Mouse (Mus musculus) forebrain, embryonic 13.5 days (tissue): Measurements from ENCODE around the gene Dusp19. TPM values are rescaled to one million over a fixed set of nuclear protein-coding genes. Genes with fewer than 3 reads are reported as not detected.

Experiments used
- ATAC-seq: fragments of 200-750 bp; cut with Nextera tagmentation; 2 replicates; pipeline ENCODE4 v1.8.0; 2017
- H3K27ac ChIP-seq: fragments of 300-500 bp; sonication (generic); 2 replicates; pipeline ENCODE4 v1.5.1; 2015; ENCODE audit warnings: inconsistent platforms, mild to moderate bottlenecking, moderate library complexity
- H3K27me3 ChIP-seq: fragments of 300-500 bp; sonication (generic); 2 replicates; pipeline ENCODE4 v1.6.1; 2015; ENCODE audit warnings: mild to moderate bottlenecking, inconsistent platforms
- H3K36me3 ChIP-seq: fragments of 300-500 bp; sonication (generic); 2 replicates; pipeline ENCODE4 v1.6.1; 2015; ENCODE audit warnings: mild to moderate bottlenecking, inconsistent platforms; ENCODE audit not compliant: poor library complexity, severe bottlenecking
- H3K4me1 ChIP-seq: fragments of 300-500 bp; sonication (generic); 2 replicates; pipeline ENCODE4 v1.6.1; 2015; ENCODE audit warnings: inconsistent platforms
- H3K4me2 ChIP-seq: fragments of 300-500 bp; sonication (generic); 2 replicates; pipeline ENCODE4 v1.6.1; 2015; ENCODE audit warnings: inconsistent platforms, mild to moderate bottlenecking, moderate library complexity
- H3K4me3 ChIP-seq: fragments of 300-500 bp; sonication (generic); 2 replicates; pipeline ENCODE4 v1.5.1; 2015; ENCODE audit warnings: mild to moderate bottlenecking, inconsistent platforms
- H3K9ac ChIP-seq: fragments of 300-500 bp; sonication (generic); 2 replicates; pipeline ENCODE4 v1.6.1; 2015; ENCODE audit warnings: mild to moderate bottlenecking, inconsistent platforms
- H3K9me3 ChIP-seq: fragments of 300-500 bp; sonication (generic); replicated peaks from 2 replicates; pipeline ENCODE4 v1.6.1; 2016; ENCODE audit warnings: inconsistent platforms
- WGBS: fragments of 180-500 bp; shearing (Covaris S2); methylation state at CpG from one replicate; pipeline ENCODE4 v1.1.7; 2015; 5-methylcytosine and 5-hydroxymethylcytosine counted together
- polyA plus RNA-seq: library from polyadenylated mRNA; unstranded; fragments of >200 nt; fragmentation: Nextera tagmentation; extraction: Ambion mirVana; gene quantifications from 2 replicates; pipeline ENCODE4 v1.2.1, GENCODE M21; 2015

The Dusp19 gene
- polyA plus RNA-seq, 1 experiment from 2014 or later = 16.5 TPM

DNA sequence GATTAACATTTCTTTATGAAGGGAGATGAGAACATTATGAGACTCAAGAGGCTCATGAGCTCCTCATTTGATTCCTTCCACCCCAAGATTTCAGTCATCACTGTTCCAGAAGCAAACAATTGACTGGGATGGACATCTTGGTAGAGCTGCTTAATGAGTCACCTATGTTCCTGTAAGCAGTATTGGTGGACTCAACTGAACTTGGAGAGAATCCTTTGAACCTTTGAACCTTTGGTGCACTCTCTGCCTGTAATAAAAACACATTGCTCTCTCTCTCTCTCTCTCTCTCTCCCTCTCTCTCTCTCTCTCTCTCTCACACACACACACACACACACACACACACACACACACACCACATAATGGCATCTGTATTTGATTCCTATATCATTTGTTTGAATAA, 16.2 kb upstream of the Dusp19 start:
- no peak overlapping the region for H3K4me3 ChIP-seq
- no peaks in the 10 kb centered on the region for H3K27me3 ChIP-seq
- H3K27ac ChIP-seq = no peak overlapping the region
- H3K4me2 ChIP-seq = no peak overlapping the region
- H3K9ac ChIP-seq = no peak overlapping the region
- no peaks in the 10 kb centered on the region for H3K36me3 ChIP-seq
- H3K9me3 ChIP-seq = no peaks in the 10 kb centered on the region
- no peak for ATAC-seq
- no peaks in the 10 kb centered on the region for H3K4me1 ChIP-seq

DNA sequence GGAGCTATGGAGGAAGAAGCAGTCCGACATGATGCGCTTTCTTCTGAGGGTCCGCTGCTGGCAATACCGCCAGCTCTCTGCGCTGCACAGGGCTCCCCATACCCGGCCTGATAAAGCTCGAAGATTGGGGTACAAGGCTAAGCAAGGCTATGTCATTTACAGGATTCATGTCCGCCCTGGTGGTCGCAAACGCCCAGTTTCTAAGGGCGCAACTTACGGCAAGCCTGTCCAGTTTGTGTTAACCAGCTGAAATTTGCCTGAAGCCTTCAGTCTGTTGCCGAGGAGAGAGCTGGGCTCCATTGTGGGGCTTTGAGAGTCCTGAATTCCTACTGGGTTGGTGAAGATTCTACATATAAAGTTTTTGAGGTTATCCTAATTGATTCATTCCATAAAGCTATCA, 14.1 kb upstream of the Dusp19 start:
- Histone ChIP-seq H3K9me3 (no peaks in the 10 kb centered on the region), H3K27ac (no peak overlapping the region), H3K4me2 (no peak overlapping the region), H3K4me3 (no peak overlapping the region), H3K27me3 (no peaks in the 10 kb centered on the region), H3K36me3 (no peaks in the 10 kb centered on the region), H3K4me1 (no peaks in the 10 kb centered on the region), H3K9ac (no peak overlapping the region)
- WGBS = 95% methylated on average over 13 of the region's 13 CpGs
- no peak for ATAC-seq

DNA sequence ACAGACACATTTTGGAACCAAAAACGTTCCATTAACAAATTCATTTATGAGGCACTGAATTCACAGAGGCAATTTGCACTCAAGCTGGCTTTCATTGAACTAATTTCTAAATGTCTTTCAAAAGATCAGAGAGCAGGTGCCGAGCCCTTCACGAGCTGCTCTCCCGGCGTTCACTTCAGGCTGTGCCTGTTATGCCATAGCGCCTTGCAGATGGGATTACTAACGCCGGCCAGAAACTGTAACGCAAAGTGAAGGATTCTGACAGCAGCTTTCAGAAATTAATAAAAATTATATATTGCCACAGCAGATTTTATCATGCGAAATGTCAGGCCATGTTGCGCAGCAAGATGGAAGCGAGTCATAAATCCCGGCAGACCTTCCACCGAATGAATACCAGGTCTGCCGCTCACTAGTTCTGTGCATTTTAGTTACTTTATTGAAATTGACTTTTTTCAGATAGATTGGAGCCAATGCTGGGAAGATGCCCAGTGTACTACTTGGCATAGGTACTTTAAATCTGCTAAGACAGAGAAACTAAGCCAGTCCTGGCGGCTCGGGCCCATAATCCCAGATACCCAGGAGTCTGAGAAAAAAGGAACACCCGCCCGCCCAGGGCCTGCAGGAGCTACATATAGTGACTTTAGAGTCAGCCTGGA, 12.9 kb upstream of the Dusp19 start:
- 79% methylated on average over 19 of the region's 19 CpGs for WGBS
- peak; percentile 89; the same call in 1 of the 2 replicates for ATAC-seq
- no peak overlapping the region for H3K4me2 ChIP-seq
- no peaks in the 10 kb centered on the region for H3K27me3 ChIP-seq
- H3K4me1 ChIP-seq = no peaks in the 10 kb centered on the region
- no peak overlapping the region for H3K4me3 ChIP-seq
- H3K9ac ChIP-seq = no peak overlapping the region
- H3K36me3 ChIP-seq = no peaks in the 10 kb centered on the region
- H3K9me3 ChIP-seq = no peaks in the 10 kb centered on the region
- peak overlapping the region; percentile 31; the same call in 1 of the 2 replicates for H3K27ac ChIP-seq

DNA sequence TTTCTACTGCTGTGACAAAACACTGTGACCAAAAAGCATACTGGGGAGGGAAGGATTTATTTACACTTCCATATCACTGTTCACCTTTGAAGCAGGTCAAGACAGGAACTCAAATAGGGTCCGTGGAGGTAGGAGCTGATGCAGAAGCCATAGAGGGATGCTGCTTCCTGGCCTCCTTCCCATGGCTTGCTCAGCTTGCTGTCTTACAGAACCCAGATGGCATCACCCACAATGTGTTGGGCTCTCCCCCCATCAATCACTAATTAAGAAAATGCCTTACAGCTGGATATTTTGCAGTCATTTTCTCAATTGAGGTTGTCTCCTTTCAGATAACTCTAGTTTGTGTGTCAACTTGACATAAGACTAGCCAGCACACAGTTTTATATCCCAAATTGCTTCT, 4.6 kb upstream of the Dusp19 start:
- Histone ChIP-seq H3K27me3 (no peaks in the 10 kb centered on the region), H3K4me3 (no peak overlapping the region), H3K27ac (no peak overlapping the region), H3K4me1 (peaks cover 8% of the 10 kb centered on the region), H3K9me3 (no peaks in the 10 kb centered on the region), H3K4me2 (no peak overlapping the region), H3K36me3 (no peaks in the 10 kb centered on the region), H3K9ac (no peak overlapping the region)
- ATAC-seq = no peak
- 67% methylated on average over 1 of the region's 1 CpGs for WGBS

DNA sequence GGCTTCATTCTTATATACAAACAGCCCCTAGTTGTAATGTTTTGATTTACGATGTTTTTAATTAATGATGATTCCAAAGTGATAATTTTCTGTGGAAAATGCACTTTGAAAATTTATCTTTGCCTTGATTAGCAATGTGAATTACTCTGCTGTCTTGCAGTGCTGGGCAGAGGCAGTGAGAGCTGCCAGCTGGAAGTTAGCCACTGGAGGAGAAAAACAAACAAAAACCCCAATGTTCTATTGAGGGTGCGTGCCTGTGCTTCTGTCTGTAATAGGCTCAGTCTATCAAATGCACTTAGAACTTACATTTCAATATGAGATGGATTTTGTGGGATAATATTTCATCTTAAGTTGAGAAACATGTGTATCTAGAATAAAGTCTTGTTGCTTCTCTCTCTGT, 4.0 kb upstream of the Dusp19 start:
- no peak overlapping the region for H3K27ac ChIP-seq
- H3K4me1 ChIP-seq = peaks cover 11% of the 10 kb centered on the region
- no peak overlapping the region for H3K4me3 ChIP-seq
- no peak overlapping the region for H3K9ac ChIP-seq
- H3K36me3 ChIP-seq = no peaks in the 10 kb centered on the region
- no peaks in the 10 kb centered on the region for H3K9me3 ChIP-seq
- no peak overlapping the region for H3K4me2 ChIP-seq
- H3K27me3 ChIP-seq = no peaks in the 10 kb centered on the region
- WGBS = 65% methylated on average over 2 of the region's 2 CpGs
- no peak for ATAC-seq

DNA sequence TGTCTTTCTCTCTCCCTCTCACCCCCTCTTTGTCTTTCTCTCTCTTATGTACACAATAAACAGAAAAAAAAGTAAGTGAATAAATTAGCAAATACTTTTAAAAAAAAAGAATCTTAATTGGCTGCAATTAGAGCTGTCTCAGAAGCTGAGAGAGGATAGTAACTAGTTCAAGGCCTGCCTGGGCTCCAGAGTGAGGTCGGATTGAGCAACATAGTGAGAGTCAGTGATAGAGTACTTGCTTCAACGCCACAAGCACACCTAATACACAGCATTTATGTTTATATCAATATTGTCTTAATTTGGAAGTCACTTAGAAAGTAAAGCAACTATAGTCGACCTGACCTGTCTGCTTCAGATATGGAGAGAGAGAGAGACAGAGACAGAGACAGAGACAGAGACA, 2.1 kb downstream of the Dusp19 start:
- WGBS = 79% methylated on average over 3 of the region's 3 CpGs
- Histone ChIP-seq H3K4me2 (no peak overlapping the region), H3K9me3 (no peaks in the 10 kb centered on the region), H3K27ac (no peak overlapping the region), H3K4me1 (peaks cover 15% of the 10 kb centered on the region), H3K36me3 (0 out of 2 replicates have a peak, but pooled peaks cover 4% of the 10 kb centered on the region), H3K27me3 (no peaks in the 10 kb centered on the region), H3K9ac (no peak overlapping the region), H3K4me3 (no peak overlapping the region)
- ATAC-seq = no peak

DNA sequence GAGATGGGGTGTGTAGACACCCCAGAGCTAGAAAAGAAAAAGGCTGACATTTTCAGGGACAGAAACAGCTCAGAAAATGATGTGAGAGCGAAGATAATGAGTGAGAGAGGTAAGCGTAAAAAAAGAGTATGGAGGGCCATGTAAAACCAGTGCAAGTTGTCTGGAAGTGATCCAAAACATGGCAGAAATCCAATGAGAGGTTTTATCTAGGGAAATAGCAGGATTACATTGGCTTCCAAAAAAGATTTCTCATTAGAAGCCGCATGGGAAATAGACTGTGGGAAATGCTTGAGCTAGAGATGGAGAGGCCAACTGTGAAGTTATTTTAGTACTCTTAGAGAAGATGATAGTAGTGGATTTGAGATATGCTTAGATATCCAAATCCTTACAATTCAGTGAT, 5.1 kb downstream of the Dusp19 start:
- Histone ChIP-seq H3K4me3 (no peak overlapping the region), H3K36me3 (peaks cover 15% of the 10 kb centered on the region), H3K27me3 (no peaks in the 10 kb centered on the region), H3K4me1 (peaks cover 11% of the 10 kb centered on the region), H3K9ac (no peak overlapping the region), H3K27ac (no peak overlapping the region), H3K9me3 (no peaks in the 10 kb centered on the region), H3K4me2 (no peak overlapping the region)
- no peak for ATAC-seq
- WGBS = 84% methylated on average over 3 of the region's 3 CpGs

DNA sequence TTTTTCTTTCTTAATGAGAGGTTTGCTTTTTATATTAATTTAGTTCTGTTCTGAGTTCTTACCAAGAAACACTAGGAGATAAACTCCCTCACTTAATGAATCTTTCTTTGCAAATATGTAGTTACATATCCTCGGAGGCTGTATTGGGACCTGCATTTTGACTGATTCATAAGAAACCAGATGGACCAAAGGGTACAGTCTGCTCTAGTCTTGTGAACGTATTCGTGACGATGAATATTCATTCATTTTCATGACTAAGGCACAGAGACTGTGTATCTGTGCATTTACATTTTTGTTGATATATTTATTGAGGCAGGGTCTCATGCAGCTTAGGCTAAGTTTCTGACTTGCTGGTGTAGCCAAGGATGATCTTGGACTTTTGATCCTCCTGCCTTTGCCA, 7.7 kb downstream of the Dusp19 start:
- Histone ChIP-seq H3K4me3 (no peak overlapping the region), H3K9ac (no peak overlapping the region), H3K27me3 (no peaks in the 10 kb centered on the region), H3K27ac (no peak overlapping the region), H3K4me1 (no peaks in the 10 kb centered on the region), H3K9me3 (no peaks in the 10 kb centered on the region), H3K4me2 (no peak overlapping the region), H3K36me3 (peaks cover 16% of the 10 kb centered on the region)
- 94% methylated on average over 4 of the region's 4 CpGs for WGBS
- no peak for ATAC-seq

DNA sequence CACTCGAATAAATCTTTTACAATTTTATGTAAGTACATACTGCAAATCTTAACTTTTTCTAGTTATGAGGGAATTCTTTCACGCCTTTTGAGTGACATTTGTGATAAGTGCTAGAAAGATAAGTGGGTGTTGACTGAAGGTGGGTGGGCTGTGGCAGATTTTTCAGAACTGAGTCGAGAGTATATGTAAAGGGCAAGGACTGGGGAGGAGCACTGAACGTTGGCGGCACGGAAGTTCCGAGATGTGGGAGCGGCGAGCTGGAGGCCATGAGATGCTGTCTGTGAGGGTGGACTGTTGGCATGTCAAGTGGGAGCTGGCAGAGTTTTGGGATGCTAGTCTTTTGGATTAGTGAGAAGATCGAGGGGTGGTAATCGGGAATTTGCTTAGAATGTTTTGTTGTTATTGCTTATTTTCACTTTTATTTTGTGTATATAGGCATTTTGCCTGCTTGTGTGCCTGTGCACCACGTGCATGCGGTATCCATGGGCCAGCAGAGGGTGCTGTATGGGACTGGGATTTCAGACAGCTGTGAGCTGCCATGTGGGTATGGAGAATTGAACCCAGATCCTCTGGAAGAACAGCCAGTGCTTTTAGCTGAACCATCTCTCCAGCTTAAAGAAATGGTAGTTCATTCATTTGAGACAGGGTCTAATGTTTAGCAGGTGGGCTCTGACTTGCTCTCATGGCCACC, 15.6 kb downstream of the Dusp19 start:
- no peaks in the 10 kb centered on the region for H3K27me3 ChIP-seq
- H3K4me3 ChIP-seq = no peak overlapping the region
- H3K36me3 ChIP-seq = no peaks in the 10 kb centered on the region
- WGBS = 91% methylated on average over 13 of the region's 13 CpGs
- no peak overlapping the region for H3K27ac ChIP-seq
- H3K9ac ChIP-seq = no peak overlapping the region
- no peaks in the 10 kb centered on the region for H3K9me3 ChIP-seq
- no peak overlapping the region for H3K4me2 ChIP-seq
- no peak for ATAC-seq
- no peaks in the 10 kb centered on the region for H3K4me1 ChIP-seq

DNA sequence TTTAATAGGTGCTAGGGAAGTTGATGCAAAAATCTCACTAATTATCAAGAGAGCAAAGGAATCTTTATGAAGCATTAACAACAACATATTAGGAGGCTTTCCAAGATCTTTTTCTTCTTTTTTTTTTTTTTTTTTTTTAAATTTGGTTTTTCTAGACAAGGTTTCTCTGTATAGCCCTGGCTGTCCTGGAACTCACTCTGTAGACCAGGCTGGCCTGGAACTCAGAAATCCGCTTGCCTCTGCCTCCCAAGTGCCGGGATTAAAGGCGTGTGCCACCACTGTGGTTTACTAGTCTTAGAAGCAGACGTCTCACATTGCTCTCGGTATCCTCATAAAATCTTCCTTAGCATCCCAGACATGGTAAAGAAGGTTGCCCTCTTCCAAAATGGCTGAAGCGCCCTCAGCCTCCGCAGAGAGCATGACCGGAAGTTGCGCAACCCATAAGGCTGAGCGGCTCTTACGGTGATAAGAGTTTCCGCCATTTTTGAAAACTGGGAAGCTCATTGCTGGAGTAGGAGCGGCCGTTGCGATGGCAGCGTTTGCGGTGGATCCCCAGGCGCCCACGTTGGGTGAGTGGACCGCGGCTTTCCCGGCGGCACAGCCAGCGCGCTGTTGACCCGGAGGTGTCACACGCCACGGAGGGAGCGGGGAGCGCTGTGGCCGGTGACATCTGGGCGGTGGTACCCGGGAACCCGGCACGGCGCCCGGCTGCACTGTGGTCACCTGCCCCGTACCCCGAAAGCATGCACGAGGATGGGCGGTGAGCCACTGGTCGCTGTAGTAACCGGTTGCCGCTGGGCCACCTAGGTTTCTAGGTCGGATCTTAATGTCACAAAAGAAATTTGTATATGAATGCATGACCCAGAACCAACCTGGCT, 21.8 kb downstream of the Dusp19 start:
- Histone ChIP-seq H3K36me3 (peaks cover 10% of the 10 kb centered on the region), H3K27me3 (no peaks in the 10 kb centered on the region), H3K4me1 (peaks cover 10% of the 10 kb centered on the region), H3K9me3 (no peaks in the 10 kb centered on the region), H3K9ac (peak overlapping the region; percentile 79), H3K4me3 (peak overlapping the region; percentile 82), H3K27ac (peak overlapping the region; percentile 78), H3K4me2 (peak overlapping the region; percentile 67)
- WGBS = under 1% methylated on average over 45 of the region's 45 CpGs
- ATAC-seq = peak; percentile 98

DNA sequence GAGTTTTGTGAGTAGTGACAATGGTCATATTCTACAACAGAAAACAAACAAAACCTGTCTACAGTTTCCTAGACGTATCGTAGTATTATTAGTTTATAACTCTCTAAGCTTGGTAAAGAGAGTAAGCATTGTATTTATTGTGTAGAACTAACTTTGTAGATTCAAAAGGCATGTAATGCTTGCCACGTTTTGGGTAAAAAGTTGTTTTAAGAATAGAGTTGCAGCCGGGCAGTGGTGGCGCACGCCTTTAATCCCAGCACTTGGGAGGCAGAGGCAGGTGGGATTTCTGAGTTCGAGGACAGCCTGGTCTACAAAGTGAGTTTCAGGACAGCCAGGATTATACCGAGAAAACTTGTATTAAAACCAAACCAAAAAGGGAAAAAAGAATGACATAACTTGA, 22.6 kb downstream of the Dusp19 start:
- Histone ChIP-seq H3K9me3 (no peaks in the 10 kb centered on the region), H3K4me3 (peak overlapping the region; percentile 82), H3K27ac (no peak overlapping the region), H3K4me1 (peaks cover 10% of the 10 kb centered on the region), H3K9ac (peak overlapping the region; percentile 79), H3K36me3 (peaks cover 18% of the 10 kb centered on the region), H3K27me3 (no peaks in the 10 kb centered on the region), H3K4me2 (peak overlapping the region; percentile 67)
- WGBS = 7% methylated on average over 8 of the region's 8 CpGs
- ATAC-seq = no peak

DNA sequence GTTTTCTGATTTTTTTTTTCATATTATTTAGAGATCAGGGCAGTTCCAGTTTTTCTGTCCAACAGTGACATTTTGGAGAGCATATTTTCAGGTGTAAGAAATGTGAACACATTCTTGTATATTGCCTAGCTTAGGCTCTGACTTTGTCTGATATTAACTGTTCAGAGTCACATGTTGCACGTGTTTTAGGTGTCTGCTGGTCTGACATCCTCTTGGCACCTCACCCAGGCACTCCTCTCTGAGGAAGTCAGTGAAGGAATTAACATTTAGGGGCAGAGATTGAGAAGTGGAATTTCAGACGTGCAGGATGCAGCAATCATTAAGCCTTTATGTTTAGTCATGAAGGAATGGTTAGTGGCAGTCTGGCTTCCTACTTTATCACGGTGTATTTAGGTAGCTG, 23.0 kb downstream of the Dusp19 start:
- H3K9me3 ChIP-seq = no peaks in the 10 kb centered on the region
- H3K36me3 ChIP-seq = peaks cover 20% of the 10 kb centered on the region
- no peak for ATAC-seq
- H3K9ac ChIP-seq = 0 out of 2 replicates have a peak overlapping the region, but pooled peaks have one; percentile 16
- peaks cover 10% of the 10 kb centered on the region for H3K4me1 ChIP-seq
- no peak overlapping the region for H3K27ac ChIP-seq
- H3K27me3 ChIP-seq = no peaks in the 10 kb centered on the region
- H3K4me2 ChIP-seq = peak overlapping the region; percentile 67
- 57% methylated on average over 3 of the region's 3 CpGs for WGBS
- H3K4me3 ChIP-seq = peak overlapping the region; percentile 82
